Mouse (Mus musculus): ENCODE data around the gene Fbxw10. TPM values are rescaled to one million over a fixed set of nuclear protein-coding genes. Genes with fewer than 3 reads are reported as not detected.

The Fbxw10 gene
- polyA plus RNA-seq, 1 experiment from 2014 or later: 0.34 TPM

DNA sequence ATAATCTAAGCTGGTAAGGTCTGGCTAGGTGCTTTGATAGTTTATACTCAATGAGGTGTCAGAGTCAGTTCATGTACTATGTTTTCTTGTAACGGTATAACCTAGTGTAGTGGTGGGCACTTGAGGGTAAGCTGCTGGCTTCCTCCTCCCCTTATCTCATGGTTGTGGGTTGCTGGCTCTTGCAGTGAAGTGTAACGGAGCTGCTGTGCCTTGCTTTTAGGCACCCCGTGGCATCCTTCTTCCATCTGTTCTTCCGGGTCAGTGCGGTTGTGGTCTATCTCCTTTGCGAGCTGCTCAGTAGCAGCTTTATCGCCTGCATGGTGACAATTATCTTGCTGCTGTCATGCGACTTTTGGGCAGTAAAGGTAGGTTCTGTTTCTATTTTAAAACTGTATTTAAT, 36.5 kb downstream of the Fbxw10 start:
- no peak overlapping the region for H3K27ac ChIP-seq
- WGBS: 78% methylated on average over 8 of the region's 8 CpGs
- H3K4me3 ChIP-seq: no peak overlapping the region
- peaks cover 50% of the 10 kb centered on the region for H3K36me3 ChIP-seq
- H3K9me3 ChIP-seq: no peaks in the 10 kb centered on the region
- no peaks in the 10 kb centered on the region for H3K27me3 ChIP-seq (ENCODE audit: insufficient read depth, poor library complexity, severe bottlenecking)
- no peak for DNase-seq (ENCODE audit: low spot score)
- H3K4me1 ChIP-seq: no peaks in the 10 kb centered on the region

DNA sequence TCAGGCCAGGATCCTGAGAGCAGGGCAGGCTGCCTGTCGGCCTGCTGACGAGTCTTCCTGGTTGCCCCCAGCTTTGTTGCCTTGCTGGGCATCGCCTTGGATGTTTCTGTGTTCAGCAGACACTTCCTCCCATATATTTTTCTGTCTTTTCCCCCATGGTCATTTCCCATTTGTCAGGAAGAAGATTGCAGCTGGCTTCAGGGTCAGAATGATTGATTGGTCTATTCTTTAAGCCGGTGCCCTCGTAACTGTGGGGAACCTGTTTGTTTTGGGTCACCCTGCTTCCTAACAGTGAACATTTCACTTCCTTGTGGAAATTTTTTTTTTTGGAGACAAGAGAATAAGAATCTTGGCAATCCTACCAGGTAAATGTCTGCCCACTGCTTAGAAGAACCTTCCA, 38.5 kb downstream of the Fbxw10 start:
- DNase-seq (ENCODE audit: low spot score): no peak
- no peak overlapping the region for H3K27ac ChIP-seq
- peaks cover 64% of the 10 kb centered on the region for H3K36me3 ChIP-seq
- H3K4me3 ChIP-seq: no peak overlapping the region
- H3K4me1 ChIP-seq: no peaks in the 10 kb centered on the region
- no peaks in the 10 kb centered on the region for H3K9me3 ChIP-seq
- WGBS: 79% methylated on average over 5 of the region's 5 CpGs
- no peaks in the 10 kb centered on the region for H3K27me3 ChIP-seq (ENCODE audit: insufficient read depth, poor library complexity, severe bottlenecking)

DNA sequence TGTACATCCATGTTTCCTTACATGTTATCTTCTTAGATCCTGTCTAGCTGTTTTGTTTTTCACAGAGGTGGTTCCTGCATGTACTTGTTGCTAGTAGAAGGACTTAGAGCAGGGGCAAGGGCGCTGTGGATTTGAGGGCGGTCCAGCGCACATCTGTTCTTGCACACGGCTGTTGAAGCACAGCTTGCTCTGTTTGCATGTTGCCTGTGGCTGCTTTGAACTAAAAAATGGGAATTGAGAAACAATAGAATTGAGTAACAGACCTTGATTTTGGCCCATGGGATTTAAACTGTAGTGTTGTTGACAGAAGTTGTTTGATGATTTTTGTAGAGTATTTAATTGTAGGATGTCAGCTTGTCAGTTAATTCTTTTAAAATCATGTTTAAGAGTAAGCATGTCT, 43.9 kb downstream of the Fbxw10 start:
- Histone ChIP-seq H3K36me3 (peaks cover 71% of the 10 kb centered on the region), H3K9me3 (no peaks in the 10 kb centered on the region), H3K4me1 (no peaks in the 10 kb centered on the region), H3K27ac (no peak overlapping the region), H3K4me3 (no peak overlapping the region), H3K27me3 (ENCODE audit: insufficient read depth, poor library complexity, severe bottlenecking) (no peaks in the 10 kb centered on the region)
- no peak for DNase-seq (ENCODE audit: low spot score)
- WGBS: 92% methylated on average over 4 of the region's 4 CpGs

DNA sequence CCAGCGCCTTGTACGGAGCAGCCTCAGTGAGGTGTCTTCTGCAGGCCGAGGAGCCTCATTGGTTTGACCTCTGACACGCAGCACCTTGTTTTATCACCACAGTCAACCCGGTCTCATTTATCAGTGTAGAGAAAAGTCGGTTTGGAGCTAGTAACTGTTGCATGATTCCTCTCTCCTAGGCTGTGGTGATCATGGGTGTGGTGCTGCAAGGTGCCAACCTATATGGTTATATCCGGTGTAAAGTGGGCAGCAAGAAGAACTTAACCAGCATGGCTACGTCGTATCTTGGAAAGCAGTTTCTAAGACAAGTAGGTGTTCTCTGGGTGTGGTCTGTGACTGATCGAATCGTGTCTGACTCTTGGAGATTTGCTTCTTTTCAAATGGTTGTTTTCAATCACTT, 44.9 kb downstream of the Fbxw10 start:
- DNase-seq (ENCODE audit: low spot score): no peak
- Histone ChIP-seq H3K27me3 (ENCODE audit: insufficient read depth, poor library complexity, severe bottlenecking) (no peaks in the 10 kb centered on the region), H3K27ac (no peak overlapping the region), H3K4me1 (no peaks in the 10 kb centered on the region), H3K9me3 (no peaks in the 10 kb centered on the region), H3K36me3 (peaks cover 68% of the 10 kb centered on the region), H3K4me3 (no peak overlapping the region)
- WGBS: 92% methylated on average over 11 of the region's 11 CpGs

DNA sequence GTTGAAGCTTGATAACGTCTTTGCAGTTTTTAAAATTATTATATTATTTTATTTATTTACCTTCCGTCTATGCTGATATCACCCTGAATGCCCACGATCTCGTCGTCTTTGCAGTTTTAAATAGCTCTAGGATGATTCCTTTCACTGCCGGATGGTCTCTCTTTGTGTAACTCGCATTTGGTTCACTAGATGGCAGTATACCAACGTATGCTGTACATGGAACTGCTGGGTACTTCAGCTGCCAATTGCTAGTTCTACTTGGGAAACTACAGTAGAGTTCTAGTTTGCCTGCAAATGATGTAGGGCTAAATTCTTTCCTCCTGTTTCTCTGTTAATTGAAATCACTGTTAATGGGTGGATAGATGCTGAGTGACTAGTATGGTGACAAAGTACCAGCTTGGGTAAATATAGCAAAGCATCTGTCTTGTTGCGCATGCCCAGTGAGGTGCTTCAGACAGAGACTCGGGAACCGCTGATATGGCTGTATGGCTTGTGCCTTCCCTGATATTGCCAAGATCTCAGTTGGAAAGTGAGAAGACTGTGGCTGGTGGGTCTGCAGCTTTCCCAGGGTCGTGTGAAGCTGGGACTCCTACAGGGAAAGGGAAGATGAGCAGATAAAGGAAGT, 54.9 kb downstream of the Fbxw10 start:
- no peak for DNase-seq (ENCODE audit: low spot score)
- no peaks in the 10 kb centered on the region for H3K4me1 ChIP-seq
- no peaks in the 10 kb centered on the region for H3K9me3 ChIP-seq
- no peak overlapping the region for H3K27ac ChIP-seq
- no peaks in the 10 kb centered on the region for H3K36me3 ChIP-seq
- no peaks in the 10 kb centered on the region; the same call in 1 of the 2 replicates for H3K27me3 ChIP-seq (ENCODE audit: insufficient read depth, poor library complexity, severe bottlenecking)
- 29% methylated on average over 12 of the region's 12 CpGs for WGBS
- H3K4me3 ChIP-seq: no peak overlapping the region

DNA sequence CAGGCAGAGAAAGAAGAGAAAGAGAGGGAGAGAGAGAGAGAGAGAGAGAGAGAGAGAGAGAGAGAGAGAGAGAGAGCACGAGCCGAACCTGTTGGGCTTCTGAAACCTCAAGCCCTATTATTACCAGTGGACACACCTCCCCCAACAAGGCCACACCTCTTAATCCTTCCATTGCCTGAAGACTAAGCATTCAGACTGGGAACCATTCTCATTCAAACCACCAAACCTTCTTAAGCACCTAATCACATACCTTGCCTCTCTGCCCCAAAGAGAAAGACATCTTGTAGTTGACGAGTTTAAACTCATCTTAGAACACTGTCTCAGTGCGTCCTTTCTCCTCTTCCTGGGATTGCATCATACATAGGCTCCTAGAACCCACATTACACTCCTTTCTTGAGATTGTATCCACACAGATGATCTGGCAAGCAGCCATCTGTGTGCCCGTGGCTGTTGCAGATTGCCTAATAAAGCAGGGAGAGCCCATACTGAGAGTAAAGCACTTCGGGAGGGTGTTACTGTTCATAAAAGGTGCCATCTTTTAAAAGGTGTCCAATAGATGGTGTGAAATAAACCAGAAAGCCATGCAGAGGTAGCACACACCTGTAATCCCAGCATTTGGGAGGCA, 57.1 kb downstream of the Fbxw10 start:
- no peak for DNase-seq (ENCODE audit: low spot score)
- no peaks in the 10 kb centered on the region; the same call in 1 of the 2 replicates for H3K27me3 ChIP-seq (ENCODE audit: insufficient read depth, poor library complexity, severe bottlenecking)
- WGBS: 78% methylated on average over 6 of the region's 6 CpGs

DNA sequence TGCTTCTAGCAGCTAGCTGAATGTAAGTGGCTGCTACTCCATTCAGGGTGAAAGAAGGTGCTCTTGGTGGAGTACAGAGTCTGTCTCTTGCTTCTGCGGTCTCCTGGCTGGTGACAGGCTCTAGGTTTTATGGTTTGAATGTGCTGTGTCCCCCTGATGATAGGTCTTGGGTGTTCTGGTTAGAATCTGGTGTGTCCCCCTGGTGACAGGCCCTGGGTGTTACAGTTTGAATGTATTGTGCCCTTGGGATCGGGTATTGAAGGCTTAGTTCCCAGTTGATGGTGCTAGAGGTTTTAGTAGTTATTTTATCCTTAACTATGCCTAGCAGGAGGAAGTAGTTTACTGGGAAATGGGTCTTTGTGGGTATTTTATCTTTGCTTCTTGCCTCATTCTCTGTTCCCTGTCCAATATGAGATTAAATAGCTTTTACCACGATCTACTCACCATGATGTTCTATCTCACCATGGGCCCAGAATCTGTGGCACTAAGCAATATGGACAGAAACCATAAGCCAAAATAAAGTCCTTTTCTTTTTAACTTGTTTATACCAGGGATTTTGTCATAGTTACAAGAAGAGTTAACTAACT, 62.9 kb downstream of the Fbxw10 start:
- DNase-seq (ENCODE audit: low spot score): no peak
- Histone ChIP-seq H3K4me1 (no peaks in the 10 kb centered on the region), H3K4me3 (no peak overlapping the region), H3K27me3 (ENCODE audit: insufficient read depth, poor library complexity, severe bottlenecking) (no peaks in the 10 kb centered on the region; the same call in 1 of the 2 replicates), H3K9me3 (no peaks in the 10 kb centered on the region), H3K36me3 (no peaks in the 10 kb centered on the region), H3K27ac (no peak overlapping the region)
- 74% methylated on average over 3 of the region's 3 CpGs for WGBS

More for the DNA sequence above, 57.1 kb downstream of the Fbxw10 start:
- Histone ChIP-seq H3K36me3 (no peaks in the 10 kb centered on the region), H3K4me3 (no peak overlapping the region), H3K4me1 (no peaks in the 10 kb centered on the region), H3K27ac (no peak overlapping the region), H3K9me3 (no peaks in the 10 kb centered on the region)

DNA sequence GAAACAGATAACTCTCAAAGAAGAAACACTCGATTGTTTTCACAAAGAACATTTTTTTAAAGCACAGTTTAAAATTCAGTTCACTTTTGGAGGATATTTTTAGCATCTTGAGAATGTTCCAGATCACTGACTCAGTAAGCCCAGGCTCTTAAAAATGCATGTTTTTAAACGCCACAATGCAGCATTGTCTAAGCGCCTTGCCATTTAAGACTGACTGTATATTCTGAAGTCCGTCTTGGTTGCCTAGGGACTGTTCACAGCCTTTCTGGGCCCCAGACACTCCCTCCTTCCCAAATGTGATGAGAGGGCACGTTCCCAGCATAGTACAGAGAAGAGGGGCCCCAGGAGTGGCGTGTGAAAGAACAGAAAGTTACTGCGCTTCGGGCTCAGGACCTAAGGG, 64.5 kb downstream of the Fbxw10 start:
- Histone ChIP-seq H3K27ac (no peak overlapping the region), H3K36me3 (no peaks in the 10 kb centered on the region), H3K27me3 (ENCODE audit: insufficient read depth, poor library complexity, severe bottlenecking) (no peaks in the 10 kb centered on the region), H3K9me3 (no peaks in the 10 kb centered on the region), H3K4me1 (no peaks in the 10 kb centered on the region), H3K4me3 (no peak overlapping the region)
- WGBS: 70% methylated on average over 8 of the region's 8 CpGs
- DNase-seq (ENCODE audit: low spot score): no peak

DNA sequence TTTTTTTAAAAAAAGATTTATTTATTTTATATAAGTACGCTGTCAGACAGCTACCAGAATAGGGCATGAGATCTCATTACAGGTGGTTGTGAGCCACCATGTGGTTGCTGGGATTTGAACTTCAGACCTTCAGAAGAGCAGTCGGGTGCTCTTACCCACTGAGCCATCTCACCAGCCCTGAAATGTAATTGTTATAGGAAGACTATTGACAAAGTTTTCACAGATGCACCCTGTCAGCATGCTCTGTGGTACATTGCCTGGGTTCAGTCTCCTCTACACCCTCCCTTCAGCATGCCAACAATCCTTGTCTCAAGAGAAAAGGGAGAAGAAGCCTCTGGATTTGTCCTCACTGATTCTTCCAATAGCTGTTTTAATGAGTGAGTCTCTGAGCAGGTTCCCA, 66.3 kb downstream of the Fbxw10 start:
- DNase-seq (ENCODE audit: low spot score): no peak
- Histone ChIP-seq H3K36me3 (no peaks in the 10 kb centered on the region), H3K4me1 (peaks cover 4% of the 10 kb centered on the region; the same call in 1 of the 2 replicates), H3K4me3 (no peak overlapping the region), H3K27ac (no peak overlapping the region), H3K9me3 (no peaks in the 10 kb centered on the region), H3K27me3 (ENCODE audit: insufficient read depth, poor library complexity, severe bottlenecking) (no peaks in the 10 kb centered on the region)
- 82% methylated on average over 2 of the region's 2 CpGs for WGBS

DNA sequence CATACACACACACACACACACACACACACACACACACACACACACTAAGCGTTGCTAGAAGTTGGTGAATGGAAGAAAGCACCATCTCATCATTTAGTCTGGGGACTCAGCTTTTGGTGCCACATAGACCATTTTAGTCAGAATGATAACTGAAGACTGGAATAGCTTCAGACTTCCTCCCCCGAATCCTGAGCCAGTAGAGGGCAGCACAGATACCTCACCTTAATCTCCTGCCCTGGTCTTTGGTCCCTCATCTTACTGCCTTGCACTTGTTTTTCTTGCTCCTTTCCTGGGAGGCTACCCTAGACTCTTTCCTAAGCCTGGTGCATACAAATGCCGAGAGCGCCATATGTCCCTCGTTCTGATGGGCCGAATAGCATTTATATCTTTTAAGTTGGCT, 67.7 kb downstream of the Fbxw10 start:
- DNase-seq (ENCODE audit: low spot score): no peak
- no peaks in the 10 kb centered on the region for H3K36me3 ChIP-seq
- no peak overlapping the region for H3K27ac ChIP-seq
- H3K4me3 ChIP-seq: no peak overlapping the region
- 51% methylated on average over 6 of the region's 6 CpGs for WGBS
- H3K27me3 ChIP-seq (ENCODE audit: insufficient read depth, poor library complexity, severe bottlenecking): no peaks in the 10 kb centered on the region
- H3K4me1 ChIP-seq: peaks cover 4% of the 10 kb centered on the region; the same call in 1 of the 2 replicates
- no peaks in the 10 kb centered on the region for H3K9me3 ChIP-seq

DNA sequence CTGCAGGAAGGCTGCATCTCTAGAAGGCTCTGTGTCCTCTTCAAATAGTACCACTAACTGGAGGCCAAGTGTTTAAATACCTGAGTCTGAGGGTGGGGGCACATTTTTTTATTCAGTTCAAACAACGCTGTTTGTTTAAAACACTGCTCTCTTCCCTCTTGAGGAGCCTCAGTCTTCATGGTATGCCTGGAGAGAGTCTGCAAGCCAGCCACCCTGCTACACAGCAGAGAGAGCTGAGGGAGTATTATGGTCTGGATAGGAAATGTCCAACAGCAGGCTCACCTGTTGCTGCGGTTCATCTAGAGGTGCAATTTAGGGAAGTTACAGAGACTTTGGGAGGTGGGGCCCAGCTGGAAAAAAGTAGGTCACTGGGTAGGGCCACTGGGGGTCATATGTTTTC, 68.6 kb downstream of the Fbxw10 start:
- H3K36me3 ChIP-seq: no peaks in the 10 kb centered on the region
- H3K9me3 ChIP-seq: no peaks in the 10 kb centered on the region
- H3K27ac ChIP-seq: no peak overlapping the region
- H3K4me1 ChIP-seq: peaks cover 4% of the 10 kb centered on the region; the same call in 1 of the 2 replicates
- no peak for DNase-seq (ENCODE audit: low spot score)
- WGBS: 77% methylated on average over 2 of the region's 2 CpGs
- H3K27me3 ChIP-seq (ENCODE audit: insufficient read depth, poor library complexity, severe bottlenecking): no peaks in the 10 kb centered on the region
- H3K4me3 ChIP-seq: no peak overlapping the region

DNA sequence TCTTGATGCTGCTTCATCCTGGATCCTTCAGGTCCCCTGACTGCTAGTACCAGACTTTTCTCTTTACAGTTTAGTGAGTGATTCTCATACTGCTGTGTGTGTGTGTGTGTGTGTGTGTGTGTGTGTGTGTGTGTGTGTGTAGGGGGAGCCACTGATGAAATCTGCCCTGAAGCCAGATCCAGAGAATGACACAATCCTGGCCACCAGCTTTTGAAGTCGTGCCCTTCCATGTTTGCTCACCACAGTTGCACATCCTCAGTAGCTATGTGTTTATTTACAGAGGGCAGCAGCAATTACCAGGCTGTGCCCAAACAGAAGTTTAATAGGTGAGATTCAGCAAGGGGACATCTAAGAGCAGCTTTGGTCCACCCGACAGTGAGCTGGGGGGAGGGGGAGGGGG, 69.9 kb downstream of the Fbxw10 start:
- no peak for DNase-seq (ENCODE audit: low spot score)
- H3K36me3 ChIP-seq: no peaks in the 10 kb centered on the region
- no peak overlapping the region for H3K27ac ChIP-seq

DNA sequence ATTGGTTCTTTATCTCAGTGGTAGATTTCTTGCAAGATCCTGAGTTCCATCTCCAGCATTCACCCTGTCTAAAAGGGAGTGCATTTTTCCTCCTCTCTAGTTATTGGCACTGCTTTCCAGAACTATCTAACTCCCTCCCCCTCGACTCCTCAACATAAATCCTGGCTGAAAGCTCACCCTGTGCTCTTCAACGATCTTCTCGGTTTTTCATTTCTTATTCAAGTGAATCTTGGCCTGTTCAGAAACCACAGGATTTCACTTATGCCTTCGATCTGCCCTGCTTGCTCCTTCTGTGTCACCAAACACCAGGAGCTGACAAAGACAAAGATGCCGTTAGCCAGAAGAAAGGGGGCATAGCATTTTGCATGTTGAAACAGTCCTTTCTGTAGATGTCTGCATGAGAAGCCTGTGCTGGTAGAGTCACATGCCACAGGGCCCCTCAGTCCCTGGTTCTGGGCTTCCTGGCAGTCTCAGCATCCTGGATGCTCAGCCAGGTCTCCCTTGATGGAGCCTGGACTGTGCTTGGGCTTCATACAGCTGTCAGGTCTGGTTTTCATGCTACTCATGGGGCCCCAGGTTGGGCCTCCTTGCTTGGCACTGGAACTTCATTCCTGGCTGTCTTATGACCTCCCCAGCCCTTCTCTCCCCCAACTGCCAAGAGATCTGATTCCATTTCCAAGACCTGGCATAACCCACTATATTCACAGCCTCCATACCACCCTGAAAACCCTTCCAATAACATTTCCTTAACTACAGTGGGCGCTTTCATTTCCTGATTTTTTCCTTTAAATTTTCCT, 73.3 kb downstream of the Fbxw10 start:
- no peaks in the 10 kb centered on the region for H3K36me3 ChIP-seq
- 0 out of 2 replicates have a peak overlapping the region, but pooled peaks have one; percentile 30 for H3K27ac ChIP-seq
- DNase-seq (ENCODE audit: low spot score): no peak
- H3K4me1 ChIP-seq: peaks cover 17% of the 10 kb centered on the region
- no peaks in the 10 kb centered on the region for H3K9me3 ChIP-seq
- H3K4me3 ChIP-seq: peak overlapping the region; percentile 51
- 77% methylated on average over 6 of the region's 6 CpGs for WGBS
- no peaks in the 10 kb centered on the region for H3K27me3 ChIP-seq (ENCODE audit: insufficient read depth, poor library complexity, severe bottlenecking)

More for the DNA sequence above, 69.9 kb downstream of the Fbxw10 start:
- 23% methylated on average over 2 of the region's 2 CpGs for WGBS
- peaks cover 10% of the 10 kb centered on the region for H3K4me1 ChIP-seq
- H3K4me3 ChIP-seq: no peak overlapping the region
- H3K9me3 ChIP-seq: no peaks in the 10 kb centered on the region
- H3K27me3 ChIP-seq (ENCODE audit: insufficient read depth, poor library complexity, severe bottlenecking): no peaks in the 10 kb centered on the region
